Mouse (Mus musculus): ENCODE data around the gene Dock11.

GRCm38 (mm10) chrX:36073997-36074396 lies 185.4 kb downstream of the Dock11 start:
- TF ChIP-seq POLR2A (IDR thresholded peaks at IDR 0.05; ENCODE audit: low read depth, low read length): no peak
- no peak for TF ChIP-seq CTCF (IDR thresholded peaks at IDR 0.05; ENCODE audit: extremely low read depth, insufficient read length, insufficient replicate concordance, low read depth, low read length)

Measured in small intestine, adult 2 months (tissue).